Mouse (Mus musculus): ENCODE measurements around the gene Gm3594. TPM values are rescaled to one million over a fixed set of nuclear protein-coding genes. Genes with fewer than 3 reads are reported as not detected.
"Not testable (repeated sequence)": the region's sequence is repeated elsewhere in the genome, so short reads cannot be mapped to it uniquely, and the experiment has no call there.

Gene Gm3594
- polyA plus RNA-seq, 1 experiment from 2014 or later, result not detected

DNA sequence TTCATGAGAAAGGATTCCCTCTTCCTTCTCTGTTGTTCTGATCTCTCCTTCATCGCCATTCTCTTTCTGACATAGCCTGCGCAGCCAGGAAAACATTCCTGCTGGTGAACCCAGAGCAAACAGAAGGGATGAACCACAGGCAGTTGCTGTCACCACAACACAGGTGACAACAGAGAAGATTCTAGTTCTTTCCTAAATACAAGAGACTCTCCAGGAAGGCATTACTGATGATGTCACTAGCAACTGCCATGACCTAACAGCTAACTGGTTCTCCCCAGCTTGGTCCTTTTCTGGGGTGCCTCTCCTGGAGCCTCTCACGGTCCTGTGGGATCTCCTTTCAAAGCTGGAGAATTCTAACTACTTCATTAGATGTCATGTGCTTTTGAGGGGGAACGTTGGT, 54.2 kb downstream of the Gm3594 start, which contains the start of gene Gm16440:
Gm16440 (minus strand) TSS at position 101 of the 400 bp plus-strand sequence.
- H3K4me1 ChIP-seq (ENCODE audit: control insufficient read depth, insufficient read depth, low read length); H3K36me3 ChIP-seq (ENCODE audit: control insufficient read depth, insufficient read depth, low read length); H3K4me3 ChIP-seq (ENCODE audit: low read depth, low read length); H3K9me3 ChIP-seq (ENCODE audit: control insufficient read depth, low read length); H3K9ac ChIP-seq (replicated peaks; ENCODE audit: low read depth, low read length); ATAC-seq (ENCODE audit: low read depth); H3K27me3 ChIP-seq (ENCODE audit: control insufficient read depth, insufficient read depth, low read length); H3K27ac ChIP-seq (ENCODE audit: low read depth, low read length); H3K4me2 ChIP-seq (ENCODE audit: low read depth, low read length): not testable (repeated sequence)
- 88% methylated on average over 2 of the region's 4 CpGs for WGBS

Other genes with a start within 250 kb of the Gm3594 start
- not detected in 2 replicates for gene Gm21560, start 225.3 kb downstream of the Gm3594 start, polyA plus RNA-seq (2014; fragmentation: Nextera tagmentation; extraction: Ambion mirVana)
- 7.2 and 12.4 TPM in 2 replicates for gene Gm3411, start 157.4 kb downstream of the Gm3594 start, polyA plus RNA-seq (2014; fragmentation: Nextera tagmentation; extraction: Ambion mirVana)
- gene Gm21103, start 139.8 kb downstream of the Gm3594 start, polyA plus RNA-seq (2014; fragmentation: Nextera tagmentation; extraction: Ambion mirVana), result not detected in 2 replicates
- gene Gm3618, start 100.9 kb downstream of the Gm3594 start, polyA plus RNA-seq (2014; fragmentation: Nextera tagmentation; extraction: Ambion mirVana), result not detected in 2 replicates
- not detected in 2 replicates for gene Gm16440, start 54.3 kb downstream of the Gm3594 start, polyA plus RNA-seq (2014; fragmentation: Nextera tagmentation; extraction: Ambion mirVana)
- gene Gm3591, start 32.1 kb downstream of the Gm3594 start, polyA plus RNA-seq (2014; fragmentation: Nextera tagmentation; extraction: Ambion mirVana), result 6.6 and 8.6 TPM in 2 replicates
- gene Gm8356, start 92.7 kb upstream of the Gm3594 start, polyA plus RNA-seq (2014; fragmentation: Nextera tagmentation; extraction: Ambion mirVana), result not detected in 2 replicates
- 0.53 and 1.6 TPM in 2 replicates for gene Gm3629, start 146.0 kb upstream of the Gm3594 start, polyA plus RNA-seq (2014; fragmentation: Nextera tagmentation; extraction: Ambion mirVana)
- gene Gm3460, start 177.8 kb upstream of the Gm3594 start, polyA plus RNA-seq (2014; fragmentation: Nextera tagmentation; extraction: Ambion mirVana), result 0.78 TPM in 1 of 2 replicates, not detected in the other
- gene Gm10251, start 239.6 kb upstream of the Gm3594 start, polyA plus RNA-seq (2014; fragmentation: Nextera tagmentation; extraction: Ambion mirVana), result not detected in 2 replicates

Data from neural tube, embryonic 14.5 days (tissue).